Mouse (Mus musculus) heart, adult 2 months (tissue): ENCODE results near the gene Bricd5. TPM values are rescaled to one million over a fixed set of nuclear protein-coding genes. Genes with fewer than 3 reads are reported as not detected.

Experiments used
- DNase-seq, 2 experiments: peaks; one replicate each; pipeline ENCODE4 v3.0.0; 2021
- H3K27ac ChIP-seq: fragments of 200-600 bp; 2 replicates; pipeline ENCODE4 v1.8.1; 2022
- H3K27me3 ChIP-seq: fragments of 200-500 bp; 2 replicates; pipeline ENCODE4 v1.6.1; 2012; ENCODE audit warnings: mild to moderate bottlenecking, low read length, inconsistent platforms, mixed read lengths; ENCODE audit not compliant: control insufficient read depth, insufficient read depth
- H3K36me3 ChIP-seq: fragments of 200-500 bp; 2 replicates; pipeline ENCODE4 v1.6.1; 2012; ENCODE audit warnings: low read length, inconsistent platforms; ENCODE audit not compliant: control insufficient read depth, insufficient read depth
- H3K4me1 ChIP-seq: fragments of 200-500 bp; 2 replicates; pipeline ENCODE4 v1.6.1; 2011; ENCODE audit warnings: low read length; ENCODE audit not compliant: control insufficient read depth, insufficient read depth
- H3K4me3 ChIP-seq: fragments of 200-600 bp; 2 replicates; pipeline ENCODE4 v1.8.1; 2022
- H3K79me2 ChIP-seq: fragments of 200-500 bp; replicated peaks from 2 replicates; pipeline ENCODE4 v1.6.1; 2012; ENCODE audit warnings: mild to moderate bottlenecking, inconsistent platforms, low read length, moderate library complexity, mixed read lengths; ENCODE audit not compliant: control insufficient read depth, insufficient read depth
- H3K9ac ChIP-seq: fragments of 200-500 bp; 2 replicates; pipeline ENCODE4 v1.6.1; 2012; ENCODE audit warnings: low read depth, mild to moderate bottlenecking, control low read depth, inconsistent platforms, low read length, mixed read lengths
- CTCF ChIP-seq: fragments of 200-600 bp; IDR thresholded peaks from 2 replicates; pipeline ENCODE4 v1.8.1; 2022; ENCODE audit warnings: antibody characterized with exemption, mild to moderate bottlenecking, moderate library complexity
- EP300 ChIP-seq: fragments of 200-500 bp; IDR thresholded peaks from 2 replicates; pipeline ENCODE4 v1.6.1; 2011; ENCODE audit warnings: low read depth, low read length, control low read depth; ENCODE audit not compliant: insufficient read depth
- POLR2A ChIP-seq: fragments of 200-500 bp; IDR thresholded peaks from 2 replicates; pipeline ENCODE4 v1.6.1; 2011; ENCODE audit warnings: mild to moderate bottlenecking, low read depth, low read length, control low read depth; ENCODE audit not compliant: insufficient read depth
- WGBS: fragments of 180-500 bp; shearing (Covaris S2); methylation state at CpG from one replicate; pipeline ENCODE4 v1.1.7; 2018; 5-methylcytosine and 5-hydroxymethylcytosine counted together
- intact Hi-C: fragments of 180-260 bp; cut with DNase I; formaldehyde crosslinking; loops from one replicate; pipeline ENCODE4 v1.15.1; 2025
- polyA plus RNA-seq: library from polyadenylated mRNA; depleted of rRNA; stranded (reverse); fragments of >200 nt; gene quantifications from 2 replicates; pipeline ENCODE4 v1.2.3, GENCODE M21; 2012
- total RNA-seq, 2 experiments: library from RNA; stranded (reverse); gene quantifications; 2 replicates each; pipeline ENCODE4 v1.2.3; 2021

Bricd5 gene
- total and polyA plus RNA-seq, 3 experiments, result not detected

DNA sequence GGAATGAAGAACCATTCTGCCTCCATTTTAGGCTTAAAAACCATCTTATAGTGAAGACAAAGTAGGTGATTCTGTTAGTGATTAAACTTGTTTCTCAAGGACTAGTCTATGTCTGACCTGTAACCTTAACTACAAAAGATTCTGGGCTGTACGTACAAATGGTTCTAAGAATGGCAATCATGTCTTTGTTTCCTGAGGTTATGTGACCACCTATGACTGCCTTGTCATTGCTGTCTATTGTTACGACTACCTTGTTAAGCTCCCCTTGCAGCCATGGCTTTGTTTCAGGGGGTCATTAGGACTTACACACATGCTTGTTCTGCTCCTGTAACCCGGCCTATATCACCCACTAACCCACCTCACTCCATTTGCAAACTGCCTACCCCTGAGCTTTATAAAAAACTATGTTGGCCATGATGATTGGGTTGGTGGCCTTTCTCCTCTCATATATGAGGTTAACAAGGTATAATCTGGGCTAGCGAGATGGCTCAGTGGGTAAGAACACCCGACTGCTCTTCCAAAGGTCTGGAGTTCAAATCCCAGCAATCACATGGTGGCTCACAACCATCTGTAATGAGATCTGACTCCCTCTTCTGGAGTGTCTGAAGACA is 4.9 kb upstream of the Bricd5 start:
- Histone ChIP-seq H3K27me3 (no peaks in the 10 kb centered on the region), H3K36me3 (peaks cover 1% of the 10 kb centered on the region; the same call in 1 of the 2 replicates), H3K4me3 (no peak overlapping the region), H3K27ac (no peak overlapping the region), H3K4me1 (peaks cover 11% of the 10 kb centered on the region), H3K9ac (no peak overlapping the region), H3K79me2 (peaks cover 2% of the 10 kb centered on the region)
- no peak for DNase-seq
- no peak for TF ChIP-seq CTCF
- no peak for TF ChIP-seq POLR2A
- no peak for TF ChIP-seq EP300
- intact Hi-C loops, result no loop called here
- WGBS, result 92% methylated on average over 5 of the region's 5 CpGs

DNA sequence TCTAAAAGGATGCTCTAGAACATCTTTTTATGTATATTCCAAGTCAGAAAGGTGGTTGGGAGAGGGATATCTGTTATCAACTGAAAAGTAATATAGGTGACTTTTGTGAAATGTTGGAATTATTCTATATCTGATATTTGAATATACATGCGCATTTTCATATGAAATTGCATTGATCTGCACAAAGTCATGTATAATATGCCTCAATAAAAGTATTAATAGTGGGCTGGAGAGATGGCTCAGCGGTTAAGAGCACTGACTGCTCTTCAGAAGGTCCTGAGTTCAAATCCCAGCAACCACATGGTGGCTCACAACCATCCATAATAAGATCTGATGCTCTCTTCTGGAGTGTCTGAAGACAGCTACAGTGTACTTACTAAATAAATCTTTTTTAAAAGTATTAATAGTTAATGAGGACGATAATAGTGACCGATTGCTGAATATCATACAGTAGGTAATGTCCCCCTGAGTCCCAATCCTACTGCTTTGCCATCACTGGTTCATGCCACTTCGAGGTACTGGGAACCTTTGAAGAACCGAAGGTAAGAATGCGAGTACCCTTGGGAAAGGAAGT is 4.3 kb upstream of the Bricd5 start:
- TF ChIP-seq CTCF, result no peak
- no peak for TF ChIP-seq EP300
- no peak for TF ChIP-seq POLR2A

DNA sequence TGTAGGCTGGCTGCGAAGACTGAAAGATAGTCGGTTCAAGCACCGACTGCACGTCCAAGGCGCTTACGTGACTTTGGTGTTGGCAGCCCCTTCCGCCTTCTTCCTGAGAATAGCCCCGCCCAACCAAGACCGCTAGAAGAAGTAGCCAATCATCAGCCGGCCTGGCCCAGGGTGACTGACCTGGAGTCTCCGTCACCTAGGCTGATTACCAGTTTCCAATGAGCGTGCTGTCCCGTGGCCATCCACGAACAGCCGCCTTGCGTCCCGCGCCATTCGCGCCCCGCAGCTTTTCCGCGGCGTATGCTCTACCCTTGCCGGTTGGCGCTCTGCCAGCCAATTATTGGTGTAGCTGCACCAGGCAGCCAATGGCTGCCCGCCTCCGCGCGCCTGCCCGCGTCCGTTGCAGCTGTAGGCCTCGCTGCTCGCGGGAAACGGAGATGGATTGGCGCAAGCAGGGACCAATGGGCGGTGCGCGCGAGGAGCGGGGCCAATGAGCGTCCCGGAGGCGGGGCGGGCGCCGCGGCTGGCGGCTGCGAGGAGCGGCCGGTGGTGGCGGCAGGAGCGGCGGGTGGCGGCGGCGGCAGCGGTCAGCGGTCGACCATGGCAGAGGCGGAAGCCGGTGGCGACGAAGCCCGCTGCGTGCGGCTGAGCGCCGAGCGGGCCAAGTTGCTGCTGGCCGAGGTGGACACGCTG is 3.6 kb upstream of the Bricd5 start, which contains the start of the genes E4f1 and Pgp:
Gene E4f1, minus strand, starts transcription at position 404 of the 693 bp plus-strand sequence.
Gene Pgp, plus strand, starts transcription at position 483 of the 693 bp plus-strand sequence.
- H3K4me3 ChIP-seq, result peak within 1 kb of the TSS; percentile 71
- peak within 1 kb of the TSS; percentile 97 for H3K27ac ChIP-seq
- H3K27me3 ChIP-seq, result no peaks in the 10 kb centered on the region
- H3K36me3 ChIP-seq, result peaks cover 1% of the 10 kb centered on the region; the same call in 1 of the 2 replicates
- peaks cover 2% of the 10 kb centered on the region for H3K79me2 ChIP-seq
- intact Hi-C loops, result loop anchor here (1.0 kb wide), 1 partner anchor 8 kb away; no protein-coding TSS in a partner anchor
- under 1% methylated on average over 75 of the region's 75 CpGs for WGBS
- peak within 1 kb of the TSS; percentile 88 for H3K9ac ChIP-seq
- peaks cover 11% of the 10 kb centered on the region for H3K4me1 ChIP-seq
- peak; percentile 98 to 100 for DNase-seq
- TF ChIP-seq CTCF (peak; percentile 10; the same call in 1 of the 2 replicates), POLR2A (peak; percentile 81), EP300 (0 out of 2 replicates have a peak, but pooled peaks have one; percentile 2)

More for the DNA sequence above, 4.3 kb upstream of the Bricd5 start:
- Histone ChIP-seq H3K79me2 (peaks cover 2% of the 10 kb centered on the region), H3K27ac (peak overlapping the region; percentile 97), H3K9ac (peak overlapping the region; percentile 62), H3K4me1 (peaks cover 11% of the 10 kb centered on the region), H3K36me3 (peaks cover 1% of the 10 kb centered on the region; the same call in 1 of the 2 replicates), H3K27me3 (no peaks in the 10 kb centered on the region), H3K4me3 (peak overlapping the region; percentile 71)
- WGBS, result 18% methylated on average over 7 of the region's 7 CpGs
- intact Hi-C loops, result no loop called here
- no peak for DNase-seq

DNA sequence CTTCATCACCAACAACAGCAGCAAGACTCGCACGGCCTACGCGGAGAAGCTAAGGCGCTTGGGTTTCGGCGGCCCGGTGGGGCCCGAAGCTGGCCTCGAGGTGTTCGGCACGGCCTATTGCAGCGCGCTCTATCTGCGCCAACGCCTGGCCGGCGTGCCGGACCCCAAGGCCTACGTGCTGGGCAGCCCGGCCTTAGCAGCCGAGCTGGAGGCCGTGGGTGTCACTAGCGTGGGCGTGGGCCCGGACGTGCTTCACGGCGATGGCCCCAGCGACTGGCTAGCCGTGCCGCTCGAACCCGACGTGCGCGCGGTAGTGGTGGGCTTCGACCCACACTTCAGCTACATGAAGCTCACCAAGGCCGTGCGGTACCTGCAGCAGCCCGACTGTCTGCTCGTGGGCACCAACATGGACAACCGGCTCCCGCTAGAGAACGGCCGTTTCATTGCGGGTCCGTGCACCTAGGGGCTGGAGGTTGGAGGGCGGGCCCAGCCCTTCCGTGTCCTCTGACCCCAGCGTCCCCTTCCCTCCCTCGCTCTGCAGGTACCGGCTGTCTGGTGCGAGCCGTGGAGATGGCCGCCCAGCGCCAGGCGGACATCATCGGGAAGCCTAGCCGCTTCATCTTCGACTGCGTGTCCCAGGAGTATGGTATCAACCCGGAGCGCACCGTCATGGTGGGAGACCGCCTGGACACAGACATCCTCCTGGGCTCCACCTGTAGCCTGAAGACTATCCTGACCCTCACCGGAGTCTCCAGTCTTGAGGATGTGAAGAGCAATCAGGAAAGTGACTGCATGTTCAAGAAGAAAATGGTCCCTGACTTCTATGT is 2.8 kb upstream of the Bricd5 start:
- TF ChIP-seq EP300, result no peak
- WGBS, result 1% methylated on average over 68 of the region's 68 CpGs
- Histone ChIP-seq H3K79me2 (peaks cover 2% of the 10 kb centered on the region), H3K9ac (peak overlapping the region; percentile 88), H3K4me1 (peaks cover 11% of the 10 kb centered on the region), H3K36me3 (peaks cover 1% of the 10 kb centered on the region; the same call in 1 of the 2 replicates), H3K27me3 (no peaks in the 10 kb centered on the region), H3K27ac (peak overlapping the region; percentile 97), H3K4me3 (peak overlapping the region; percentile 71)
- intact Hi-C loops, result loop anchor here (1.0 kb wide), 1 partner anchor 7 kb away; no protein-coding TSS in a partner anchor
- DNase-seq, result no peak

DNA sequence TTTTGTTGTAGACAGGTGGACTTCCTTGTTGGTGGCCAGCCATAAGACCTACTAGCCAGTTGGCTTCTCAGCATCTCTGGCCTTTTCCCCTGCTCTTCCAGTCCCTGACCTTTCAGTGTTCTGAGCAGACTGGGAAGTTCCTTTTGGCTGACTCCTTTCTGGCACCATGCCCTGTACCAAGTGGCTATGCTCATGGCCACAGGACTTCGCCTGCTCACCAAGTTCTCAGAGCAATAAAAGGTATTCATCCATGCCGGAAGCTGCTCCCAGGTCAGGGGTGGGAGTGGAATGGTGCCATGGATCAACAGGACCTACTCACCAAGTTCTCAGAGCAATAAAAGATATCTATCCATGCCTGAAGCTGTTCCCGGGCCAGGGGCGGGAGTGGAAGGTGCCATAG is 1.2 kb upstream of the Bricd5 start:
- peaks cover 11% of the 10 kb centered on the region for H3K4me1 ChIP-seq
- peaks cover 2% of the 10 kb centered on the region for H3K79me2 ChIP-seq
- no peaks in the 10 kb centered on the region for H3K27me3 ChIP-seq
- 44% methylated on average over 4 of the region's 4 CpGs for WGBS
- DNase-seq, result peak; percentile 51 to 59
- no peak overlapping the region for H3K27ac ChIP-seq
- peaks cover 1% of the 10 kb centered on the region; the same call in 1 of the 2 replicates for H3K36me3 ChIP-seq
- intact Hi-C loops, result no loop called here
- H3K9ac ChIP-seq, result no peak overlapping the region
- no peak for TF ChIP-seq POLR2A
- no peak for TF ChIP-seq CTCF
- TF ChIP-seq EP300, result no peak
- H3K4me3 ChIP-seq, result no peak overlapping the region
